25 mouse cellular contexts compared by ENCODE assay signal in the genomic region with DNA sequence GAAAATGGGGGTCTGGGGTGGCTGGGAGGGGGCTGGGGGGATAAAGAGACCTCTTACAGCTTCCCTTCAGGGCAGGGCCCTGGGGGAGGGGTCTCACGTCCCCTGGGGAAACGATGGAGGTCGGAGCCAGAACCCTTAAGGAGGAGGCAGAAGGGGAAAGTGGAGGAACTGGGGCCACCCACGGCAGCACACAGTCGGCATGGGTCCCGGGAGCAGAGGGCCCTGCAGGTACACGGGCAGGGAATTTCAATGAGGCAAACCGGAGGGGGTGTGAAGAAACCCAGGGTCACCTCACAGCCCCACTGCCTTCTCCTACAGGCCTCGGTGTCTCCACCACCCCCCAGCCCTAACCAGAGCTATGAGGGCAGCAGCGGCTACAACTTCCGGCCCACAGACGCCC. TPM values are rescaled to one million over a fixed set of nuclear protein-coding genes. Genes with fewer than 3 reads are reported as not detected.
DNase-seq lines count a peak whose midpoint lies in the region; ATAC-seq lines count a peak whose summit lies in the region.
"Had no signal": no experiment of that assay in that cellular context is flagged by ENCODE, and none has a peak within 500 bp of the region (broad histone marks: within the 10 kb centered on the region; RNA-seq: fewer than 3 reads in every experiment).

No protein-coding gene starts in this region.

- 0 out of 2 replicates have a peak overlapping the region, but pooled peaks have one; percentile 1 for H3K4me2 ChIP-seq in liver, embryonic 12.5 days
- H3K4me2 ChIP-seq in liver, embryonic 11.5 days: no peak overlapping the region
- H3K4me2 ChIP-seq in limb, embryonic 12.5 days: 0 out of 2 replicates have a peak overlapping the region, but pooled peaks have one; percentile 8
- H3K4me2 ChIP-seq: heart, embryonic 13.5 days; hindbrain, embryonic 13.5 days; liver, embryonic 15.5 days; neural tube, embryonic 15.5 days had no signal

- peaks cover 52% of the 10 kb centered on the region for H3K36me3 ChIP-seq in liver, embryonic 12.5 days
- peaks cover 15% of the 10 kb centered on the region; the same call in 1 of the 2 replicates for H3K36me3 ChIP-seq in liver, embryonic 11.5 days (ENCODE audit: control insufficient read depth, insufficient read depth, low read length)
- peaks cover 43% of the 10 kb centered on the region for H3K36me3 ChIP-seq in embryonic facial prominence, embryonic 10.5 days (replicated peaks)
- peaks cover 37% of the 10 kb centered on the region for H3K36me3 ChIP-seq in limb, embryonic 12.5 days

- DNase-seq in cerebellum, adult 9-10 months: peak; percentile 46
- no peak for DNase-seq in cerebellum, adult 18-20 months
- no peak for DNase-seq in liver, embryonic 11.5 days (ENCODE audit: low spot score)
- DNase-seq in embryonic facial prominence, embryonic 10.5 days (ENCODE audit: low spot score): no peak
- no peak for DNase-seq in left cerebral cortex, adult 11 months (ENCODE audit: low spot score)
- DNase-seq: adrenal gland, postnatal 36 days; gastrocnemius, postnatal 10 days; heart, adult 2 months; heart, postnatal 14 days; kidney, adult 2 months; left cerebral cortex, postnatal 4 days; thymus, postnatal 14 days had no signal

- H3K9me3 ChIP-seq in liver, embryonic 12.5 days (replicated peaks): no peaks in the 10 kb centered on the region
- no peaks in the 10 kb centered on the region for H3K9me3 ChIP-seq in liver, embryonic 11.5 days (ENCODE audit: control insufficient read depth, low read length)
- H3K9me3 ChIP-seq in embryonic facial prominence, embryonic 10.5 days: no peaks in the 10 kb centered on the region
- no peaks in the 10 kb centered on the region for H3K9me3 ChIP-seq in limb, embryonic 12.5 days
- H3K9me3 ChIP-seq: forebrain, embryonic 13.5 days; heart, embryonic 13.5 days; hindbrain, embryonic 13.5 days; liver, embryonic 15.5 days; neural tube, embryonic 15.5 days had no signal

- no peak overlapping the region for H3K4me3 ChIP-seq in liver, embryonic 12.5 days
- H3K4me3 ChIP-seq in liver, embryonic 11.5 days (ENCODE audit: low read depth, low read length): no peak overlapping the region
- peak overlapping the region; percentile 77; the same call in 1 of the 2 replicates for H3K4me3 ChIP-seq in embryonic facial prominence, embryonic 10.5 days
- no peak overlapping the region for H3K4me3 ChIP-seq in limb, embryonic 12.5 days (replicated peaks)
- H3K4me3 ChIP-seq: forebrain, embryonic 13.5 days; heart, adult 2 months; heart, embryonic 13.5 days; hindbrain, embryonic 13.5 days; liver, embryonic 15.5 days; myocyte; neural tube, embryonic 15.5 days had no signal

- no peaks in the 10 kb centered on the region for H3K27me3 ChIP-seq in liver, embryonic 12.5 days (replicated peaks)
- no peaks in the 10 kb centered on the region for H3K27me3 ChIP-seq in liver, embryonic 11.5 days (replicated peaks; ENCODE audit: control insufficient read depth, insufficient read depth, low read length)
- no peaks in the 10 kb centered on the region for H3K27me3 ChIP-seq in embryonic facial prominence, embryonic 10.5 days (replicated peaks; ENCODE audit: low read depth, poor library complexity, severe bottlenecking)
- no peaks in the 10 kb centered on the region for H3K27me3 ChIP-seq in limb, embryonic 12.5 days
- H3K27me3 ChIP-seq: forebrain, embryonic 13.5 days; heart, embryonic 13.5 days; hindbrain, embryonic 13.5 days; liver, embryonic 15.5 days; neural tube, embryonic 15.5 days had no signal

- ATAC-seq in liver, embryonic 12.5 days: no peak
- ATAC-seq in liver, embryonic 11.5 days (replicated peaks; ENCODE audit: low FRiP score): no peak
- ATAC-seq in limb, embryonic 12.5 days (ENCODE audit: insufficient number of reproducible peaks, insufficient read depth, low FRiP score, low TSS enrichment, low read depth): no peak
- ATAC-seq: CD4-positive, CD25-positive, alpha-beta regulatory T cell, adult 4 months; forebrain, embryonic 13.5 days; inflammation-experienced regulatory T-cells, adult 6 months; midbrain, embryonic 16.5 days had no signal

- H3K27ac ChIP-seq in liver, embryonic 12.5 days: no peak overlapping the region
- no peak overlapping the region for H3K27ac ChIP-seq in liver, embryonic 11.5 days (ENCODE audit: low read depth, low read length)
- H3K27ac ChIP-seq in embryonic facial prominence, embryonic 10.5 days (replicated peaks): no peak overlapping the region
- H3K27ac ChIP-seq in limb, embryonic 12.5 days: no peak overlapping the region
- H3K27ac ChIP-seq: forebrain, embryonic 13.5 days; heart, adult 2 months; heart, embryonic 13.5 days; hindbrain, embryonic 13.5 days; kidney, postnatal 0 days; liver, embryonic 15.5 days; neural tube, embryonic 15.5 days; stomach, postnatal 0 days had no signal

- peaks cover 61% of the 10 kb centered on the region for H3K4me1 ChIP-seq in liver, embryonic 12.5 days
- peaks cover 33% of the 10 kb centered on the region for H3K4me1 ChIP-seq in liver, embryonic 11.5 days (replicated peaks; ENCODE audit: control insufficient read depth, insufficient read depth, low read length)
- peaks cover 65% of the 10 kb centered on the region for H3K4me1 ChIP-seq in embryonic facial prominence, embryonic 10.5 days
- H3K4me1 ChIP-seq in limb, embryonic 12.5 days (replicated peaks): peaks cover 43% of the 10 kb centered on the region

- no peak overlapping the region; the same call in 1 of the 2 replicates for H3K9ac ChIP-seq in liver, embryonic 12.5 days
- no peak overlapping the region for H3K9ac ChIP-seq in liver, embryonic 11.5 days (ENCODE audit: low read depth, low read length)
- H3K9ac ChIP-seq in limb, embryonic 12.5 days (replicated peaks): peak overlapping the region; percentile 31; the same call in 1 of the 2 replicates
- H3K9ac ChIP-seq: forebrain, embryonic 13.5 days; hindbrain, embryonic 13.5 days; liver, embryonic 15.5 days; neural tube, embryonic 15.5 days had no signal

- 91% methylated on average over 12 of the region's 12 CpGs for WGBS in liver, embryonic 12.5 days (ENCODE audit: insufficient replicate concordance)
- 85% methylated on average over 12 of the region's 12 CpGs for WGBS in liver, embryonic 11.5 days
- WGBS in embryonic facial prominence, embryonic 10.5 days: 82% methylated on average over 12 of the region's 12 CpGs
- 80% methylated on average over 12 of the region's 12 CpGs for WGBS in limb, embryonic 12.5 days

RNA-seq across cellular contexts. Expression of gene Cuta, which starts 2.9 kb away (rescaled TPM):
- polyA plus RNA-seq in liver, embryonic 12.5 days (2016; fragmentation: Nextera tagmentation; extraction: Ambion mirVana): 119 and 129 TPM in 2 replicates
- polyA plus RNA-seq in liver, embryonic 11.5 days (2014; fragmentation: Nextera tagmentation; extraction: Ambion mirVana): 159 and 171 TPM in 2 replicates
- 176 and 182 TPM in 2 replicates for polyA plus RNA-seq in embryonic facial prominence, embryonic 10.5 days (2016; fragmentation: Nextera tagmentation; extraction: Ambion mirVana)
- polyA plus RNA-seq in limb, embryonic 12.5 days (2016; fragmentation: Nextera tagmentation; extraction: Ambion mirVana): 173 and 188 TPM in 2 replicates

RNA-seq across cellular contexts. Expression of gene Phf1, which starts 3.6 kb away (rescaled TPM):
- polyA plus RNA-seq in liver, embryonic 12.5 days (2016; fragmentation: Nextera tagmentation; extraction: Ambion mirVana): 2.7 TPM in 2 replicates
- polyA plus RNA-seq in liver, embryonic 11.5 days (2014; fragmentation: Nextera tagmentation; extraction: Ambion mirVana): 3.2 and 3.4 TPM in 2 replicates
- polyA plus RNA-seq in embryonic facial prominence, embryonic 10.5 days (2016; fragmentation: Nextera tagmentation; extraction: Ambion mirVana): 3.8 and 4.7 TPM in 2 replicates
- polyA plus RNA-seq in limb, embryonic 12.5 days (2016; fragmentation: Nextera tagmentation; extraction: Ambion mirVana): 10.7 and 12.5 TPM in 2 replicates

RNA-seq across cellular contexts. Expression of gene Syngap1, which starts 4.6 kb away (rescaled TPM):
- polyA plus RNA-seq in liver, embryonic 12.5 days (2016; fragmentation: Nextera tagmentation; extraction: Ambion mirVana): 0.29 and 0.36 TPM in 2 replicates
- 1.4 and 1.6 TPM in 2 replicates for polyA plus RNA-seq in liver, embryonic 11.5 days (2014; fragmentation: Nextera tagmentation; extraction: Ambion mirVana)
- polyA plus RNA-seq in embryonic facial prominence, embryonic 10.5 days (2016; fragmentation: Nextera tagmentation; extraction: Ambion mirVana): 1.4 and 1.6 TPM in 2 replicates
- polyA plus RNA-seq in limb, embryonic 12.5 days (2016; fragmentation: Nextera tagmentation; extraction: Ambion mirVana): 3.4 and 4.0 TPM in 2 replicates
- polyA plus RNA-seq: CD4-positive, CD25-positive, alpha-beta regulatory T cell, adult 4 months; inflammation-experienced regulatory T-cells, adult 6 months had no signal

RNA-seq across cellular contexts. Expression of gene Kifc5b, which starts 19.6 kb away (rescaled TPM):
- 6.6 and 8.1 TPM in 2 replicates for polyA plus RNA-seq in liver, embryonic 12.5 days (2016; fragmentation: Nextera tagmentation; extraction: Ambion mirVana)
- polyA plus RNA-seq in liver, embryonic 11.5 days (2014; fragmentation: Nextera tagmentation; extraction: Ambion mirVana): 8.6 and 8.7 TPM in 2 replicates
- polyA plus RNA-seq in embryonic facial prominence, embryonic 10.5 days (2016; fragmentation: Nextera tagmentation; extraction: Ambion mirVana): 11.6 and 12.1 TPM in 2 replicates
- polyA plus RNA-seq in limb, embryonic 12.5 days (2016; fragmentation: Nextera tagmentation; extraction: Ambion mirVana): 9.5 and 10.5 TPM in 2 replicates

RNA-seq across cellular contexts. Expression of gene Zbtb9, which starts 36.5 kb away (rescaled TPM):
- 8.9 and 9.2 TPM in 2 replicates for polyA plus RNA-seq in liver, embryonic 12.5 days (2016; fragmentation: Nextera tagmentation; extraction: Ambion mirVana)
- polyA plus RNA-seq in liver, embryonic 11.5 days (2014; fragmentation: Nextera tagmentation; extraction: Ambion mirVana): 9.7 and 9.9 TPM in 2 replicates
- 20.1 and 20.6 TPM in 2 replicates for polyA plus RNA-seq in embryonic facial prominence, embryonic 10.5 days (2016; fragmentation: Nextera tagmentation; extraction: Ambion mirVana)
- polyA plus RNA-seq in limb, embryonic 12.5 days (2016; fragmentation: Nextera tagmentation; extraction: Ambion mirVana): 15.8 and 17.8 TPM in 2 replicates
